Mouse (Mus musculus) spleen, postnatal 10 days (tissue): ENCODE results near the gene Rpp14.
"Not testable (repeated sequence)": the region's sequence is repeated elsewhere in the genome, so short reads cannot be mapped to it uniquely, and the experiment has no call there.

Experiments used
- DNase-seq, 2 experiments: peaks; one replicate each; pipeline ENCODE4 v3.0.0; 2021 to 2022; ENCODE audit warnings: low spot score in 2 of 2

Gene Rpp14

DNA sequence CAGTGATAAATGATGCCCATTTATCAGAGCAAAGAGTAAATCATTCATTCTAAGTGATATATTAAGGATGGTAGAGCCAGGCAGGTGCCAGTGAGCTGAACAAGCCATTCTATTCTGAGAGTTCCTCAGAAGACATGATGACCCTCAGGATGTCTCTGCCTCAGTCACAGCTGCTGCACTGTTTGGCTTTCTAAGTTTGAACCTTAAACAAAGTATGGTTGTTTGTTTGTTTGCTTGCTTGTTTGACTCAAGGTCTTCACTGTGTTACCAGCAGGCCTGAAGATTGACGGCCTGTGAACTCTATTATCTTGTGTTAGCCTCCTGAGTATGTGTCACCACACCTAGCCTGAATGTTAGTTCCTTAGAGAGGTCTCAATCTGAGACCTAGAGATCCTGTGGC, 34.6 kb downstream of the Rpp14 start:
- no peak for DNase-seq

DNA sequence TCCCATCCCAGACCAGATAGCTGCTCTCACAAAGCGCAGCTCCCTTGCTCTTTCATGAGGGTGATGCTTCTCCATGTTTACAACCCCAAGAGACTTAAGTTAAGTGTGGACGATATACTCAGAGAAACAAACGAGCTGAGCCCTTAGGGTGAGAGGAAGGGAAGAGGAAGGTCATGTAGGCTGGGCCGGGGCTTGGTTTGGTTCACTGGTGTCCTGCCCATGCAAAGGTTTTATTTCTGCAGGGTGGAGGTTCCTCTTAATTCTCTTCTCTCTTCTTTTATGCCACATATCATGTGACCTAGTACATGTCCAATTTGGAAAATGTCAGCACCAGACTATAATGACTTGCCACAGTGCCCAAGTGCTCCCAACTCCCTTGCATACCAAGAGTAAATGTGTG, 35.6 kb downstream of the Rpp14 start:
- peak in 1 of 2 experiments; percentile 40 for DNase-seq

DNA sequence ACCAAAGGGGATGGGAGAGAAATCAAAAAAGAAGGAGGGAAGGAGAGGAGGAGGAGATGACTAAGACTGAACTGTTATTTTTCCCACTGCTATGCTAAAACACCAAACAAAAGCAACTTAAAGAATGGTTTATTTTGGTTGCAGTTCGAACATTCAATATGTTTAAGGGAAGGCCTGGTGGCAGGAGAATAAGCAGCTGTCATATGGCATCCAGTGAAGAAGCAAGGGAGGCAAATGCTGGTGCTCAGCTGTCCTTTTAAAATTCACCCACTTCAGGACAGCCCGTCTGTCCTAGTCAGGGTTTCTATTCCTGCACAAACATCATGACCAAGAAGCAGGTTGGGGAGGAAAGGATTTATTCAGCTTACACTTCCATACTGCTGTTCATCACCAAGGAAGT, 37.2 kb downstream of the Rpp14 start:
- DNase-seq, result no peak

DNA sequence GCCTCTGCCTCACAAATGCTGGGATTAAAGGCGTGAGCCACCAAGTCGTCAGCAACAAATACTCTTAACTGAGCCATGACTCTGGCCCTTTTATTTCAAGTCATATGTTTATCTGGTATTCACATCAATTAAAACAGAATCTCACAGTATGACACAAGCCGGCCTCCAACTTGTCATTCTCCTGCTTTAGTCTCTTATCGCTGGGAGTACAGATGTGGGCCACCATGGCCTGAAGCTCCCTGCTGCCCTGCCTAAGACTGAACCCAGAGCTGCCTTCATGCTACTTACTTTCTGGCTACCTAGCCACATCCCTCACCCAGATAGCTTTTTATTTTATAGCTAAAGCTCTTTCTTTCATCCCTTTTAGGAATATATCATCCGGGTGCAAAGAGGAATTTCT, 39.3 kb downstream of the Rpp14 start:
- no peak for DNase-seq

DNA sequence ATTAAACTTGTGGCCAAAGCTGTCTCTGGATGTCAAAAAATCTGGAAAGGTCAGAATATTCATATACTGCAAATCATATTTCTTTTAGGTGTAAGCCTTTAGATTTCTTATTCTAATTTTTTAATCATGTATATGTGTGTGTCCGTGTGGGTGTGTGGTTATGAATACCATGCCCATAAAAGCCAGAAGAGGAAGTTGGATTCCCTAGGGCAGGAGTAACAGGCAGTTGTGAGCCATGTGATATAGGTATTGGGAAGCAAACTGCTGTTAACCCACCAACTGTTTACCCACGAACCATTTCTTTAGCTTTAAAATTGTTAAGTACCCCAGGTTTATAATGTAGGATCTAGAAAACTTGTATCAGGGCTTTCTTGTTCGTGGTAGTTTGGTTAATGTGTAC, 39.7 kb downstream of the Rpp14 start:
- DNase-seq, result no peak

DNA sequence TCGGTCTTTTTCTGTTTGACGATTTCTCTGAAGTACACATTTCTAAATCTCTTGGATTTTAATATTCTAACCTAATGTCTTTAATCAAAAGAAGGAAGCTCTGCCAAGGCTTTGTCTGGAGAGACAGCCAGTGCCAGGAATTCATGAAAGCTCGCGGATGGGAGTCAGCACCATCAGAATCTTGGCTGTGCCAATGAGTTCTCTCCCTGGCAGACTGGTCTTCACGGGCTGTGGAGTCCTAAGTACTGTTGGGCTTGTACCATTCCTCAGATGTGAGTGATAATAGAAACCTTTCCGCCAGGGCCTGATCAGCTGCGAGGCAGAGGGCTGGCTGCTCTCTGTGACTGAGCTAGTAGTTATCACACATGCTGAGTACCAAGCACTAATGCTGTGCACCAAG, 43.0 kb downstream of the Rpp14 start:
- DNase-seq, result no peak

DNA sequence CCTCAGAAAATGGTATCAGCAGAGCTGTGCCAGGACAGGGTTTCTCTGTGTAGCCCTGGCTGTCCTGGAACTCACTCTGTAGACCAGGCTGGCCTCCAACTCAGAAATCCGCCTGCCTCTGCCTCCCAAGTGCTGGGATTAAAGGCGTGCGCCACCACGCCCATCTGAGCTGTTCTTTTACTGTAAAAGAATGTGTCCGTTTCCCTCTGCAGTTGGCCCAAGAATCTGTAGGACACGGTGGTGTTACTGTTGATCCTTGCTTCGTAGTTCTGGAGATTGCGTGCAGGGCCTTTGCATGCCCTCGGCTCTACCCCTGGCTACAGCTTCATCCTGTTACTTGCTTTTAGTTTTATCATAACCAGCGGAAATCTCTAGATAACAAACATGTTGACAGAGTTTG, 43.4 kb downstream of the Rpp14 start:
- DNase-seq, result not testable (repeated sequence)

DNA sequence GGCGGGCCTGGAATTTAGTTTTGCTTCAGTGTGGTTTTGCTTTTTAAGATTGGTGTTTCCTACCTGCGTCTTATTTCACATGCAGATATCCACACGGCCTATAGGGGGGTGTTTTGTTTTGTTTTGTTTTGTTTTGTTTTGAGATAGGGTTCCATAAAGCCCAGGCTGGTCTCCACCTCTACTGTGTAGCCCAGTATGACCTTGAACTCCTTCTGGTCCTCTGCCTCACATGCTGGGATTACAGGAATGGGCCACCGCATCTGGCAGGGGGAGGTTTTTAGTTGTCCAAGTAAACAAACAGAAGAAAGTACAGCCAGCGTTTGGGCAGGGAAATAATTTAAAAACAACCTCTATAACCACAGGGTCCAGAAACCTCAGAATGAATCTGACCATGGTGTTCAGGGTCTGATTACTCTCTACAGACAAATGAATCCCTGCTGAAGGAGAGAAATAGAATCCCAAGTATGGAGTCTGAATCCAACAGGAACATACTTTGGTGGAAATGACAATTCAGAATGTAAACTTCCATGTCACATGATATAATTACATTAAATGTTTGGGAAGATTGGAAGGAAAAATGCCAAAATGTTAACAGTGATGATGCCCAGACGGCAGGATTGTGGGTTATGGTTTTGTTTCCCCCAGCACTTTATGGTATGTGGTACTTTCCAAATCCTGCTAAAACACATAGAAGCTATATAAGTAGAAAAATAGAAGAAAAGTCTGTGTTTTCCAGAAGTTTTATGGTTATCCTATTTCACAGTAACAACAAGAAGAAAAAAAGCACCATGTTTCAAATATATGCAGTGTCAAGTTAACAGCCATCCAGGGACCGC, 44.1 kb downstream of the Rpp14 start:
- no peak for DNase-seq

DNA sequence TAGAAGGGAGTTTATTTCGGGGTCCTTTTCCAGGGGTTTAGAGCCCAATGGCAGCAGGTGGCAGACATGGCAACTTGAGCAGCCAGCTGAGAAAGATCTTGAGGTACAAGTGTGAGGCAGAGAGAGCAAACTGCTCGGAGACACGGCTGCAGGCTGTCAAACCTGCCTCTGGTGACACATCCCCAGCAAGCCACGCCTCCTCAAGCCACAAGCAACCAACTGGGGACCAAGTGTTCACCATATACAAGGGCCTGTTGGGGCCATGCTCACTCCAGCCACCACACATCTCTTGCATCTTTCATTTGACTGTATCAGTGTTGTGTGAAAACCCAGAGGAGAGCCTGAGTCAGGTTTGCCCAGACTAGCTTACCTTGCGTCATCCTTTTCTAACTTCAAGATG, 47.8 kb downstream of the Rpp14 start:
- peak in 1 of 2 experiments; percentile 64 for DNase-seq

DNA sequence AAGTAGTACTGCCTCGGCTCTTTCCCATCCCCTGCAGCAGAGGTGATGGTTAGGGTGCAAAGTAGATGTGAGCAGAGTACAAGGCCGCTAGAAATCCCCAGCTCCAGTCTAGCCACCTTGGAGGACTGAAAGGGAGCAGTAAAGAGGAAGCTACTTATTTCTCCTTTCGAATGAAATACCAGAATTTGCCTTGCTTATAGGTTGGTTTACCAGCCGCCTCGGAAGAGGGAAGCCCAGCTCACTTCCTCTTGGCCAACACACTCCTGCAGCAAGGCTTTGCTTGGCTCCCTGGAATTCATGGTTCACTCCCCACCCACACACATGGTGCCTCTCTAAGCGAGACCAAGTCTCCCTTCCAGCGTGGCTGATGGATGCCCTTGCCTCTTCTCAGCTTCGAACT, 52.6 kb downstream of the Rpp14 start:
- no peak for DNase-seq

DNA sequence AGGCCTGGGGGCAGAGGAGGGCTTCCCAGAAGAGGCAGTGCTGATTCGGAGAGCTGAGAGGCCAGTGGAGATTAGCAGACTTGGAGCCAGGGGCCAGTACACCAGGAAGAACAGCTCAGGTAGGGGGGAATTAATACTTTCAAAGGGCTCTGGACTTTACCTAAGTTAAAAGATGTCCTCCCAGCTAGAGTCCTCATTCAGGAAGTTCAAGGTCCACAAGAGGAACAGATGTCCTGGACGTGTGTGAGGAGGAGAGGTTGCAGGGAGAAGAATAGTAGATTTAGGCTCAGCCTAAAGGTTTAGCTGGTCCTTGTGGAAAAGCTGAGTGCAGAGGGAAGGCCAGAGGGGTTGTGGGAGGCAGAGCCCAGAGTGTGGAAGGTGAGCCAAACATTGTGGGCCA, 54.1 kb downstream of the Rpp14 start:
- no peak for DNase-seq

DNA sequence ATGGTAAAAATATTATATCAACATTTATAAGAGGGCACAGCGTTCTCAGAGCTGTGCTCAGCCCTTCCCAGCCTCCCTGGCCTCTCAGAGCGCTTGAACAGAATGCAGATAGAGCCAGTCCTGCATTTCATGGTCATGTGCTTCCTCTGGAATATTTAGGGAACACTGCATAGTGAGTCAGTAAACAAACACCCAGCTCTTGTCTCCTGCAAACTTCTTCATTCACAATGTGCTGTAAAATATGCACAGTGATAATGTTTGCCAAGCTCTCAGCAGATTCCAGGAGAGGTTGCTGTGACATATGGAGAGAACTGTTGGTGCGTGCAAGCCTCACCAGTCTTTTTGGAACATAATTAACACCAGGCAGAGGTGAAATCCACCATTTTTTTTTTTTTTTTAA, 55.0 kb downstream of the Rpp14 start:
- DNase-seq, result no peak

DNA sequence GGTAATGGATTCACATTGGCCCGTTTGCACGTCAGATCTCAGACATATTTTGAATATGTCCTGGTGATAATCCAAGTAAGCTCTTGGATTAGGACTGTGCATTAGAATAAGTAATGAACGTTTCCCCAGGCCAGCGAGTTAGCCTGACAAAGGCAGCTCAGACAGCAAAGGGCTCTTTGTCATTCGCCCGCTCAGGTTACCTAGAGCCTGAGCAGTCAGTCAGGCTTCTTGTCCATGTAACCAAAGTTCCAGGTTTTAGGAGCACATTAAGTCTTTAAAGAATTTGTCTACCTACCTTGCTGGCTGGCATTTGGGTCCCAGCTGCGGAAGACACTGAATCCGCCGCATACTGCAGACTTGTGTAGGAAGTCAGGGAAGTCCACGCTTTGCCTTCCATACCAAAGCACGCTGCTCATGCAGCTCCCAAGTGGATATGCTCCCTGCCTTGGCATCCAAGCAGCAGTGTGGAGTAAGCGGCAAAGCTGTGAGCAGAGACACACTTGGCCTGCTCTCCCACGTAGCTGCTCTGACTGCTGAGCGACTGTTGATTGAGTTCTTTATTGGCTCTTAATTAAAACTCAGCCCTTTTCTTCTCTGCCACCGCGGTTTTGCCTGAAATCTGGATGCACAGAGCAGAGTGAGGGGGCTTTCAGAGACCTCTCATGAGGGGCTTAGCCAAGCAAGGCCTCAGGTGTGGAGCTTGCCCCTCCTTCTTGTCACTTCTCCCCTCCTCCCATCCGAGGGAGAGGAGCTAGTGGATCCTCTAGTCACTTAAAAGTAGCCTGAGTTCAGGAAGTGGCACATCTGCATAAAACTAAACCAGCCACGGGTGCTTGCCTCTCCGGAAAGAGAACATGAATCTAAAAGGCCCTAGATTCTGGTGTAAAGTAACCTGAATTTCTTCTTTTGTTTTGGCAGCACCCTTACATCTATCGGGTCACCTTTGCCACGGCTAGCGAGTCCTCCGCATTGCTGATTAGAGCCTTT, 59.9 kb downstream of the Rpp14 start:
- DNase-seq, result no peak

DNA sequence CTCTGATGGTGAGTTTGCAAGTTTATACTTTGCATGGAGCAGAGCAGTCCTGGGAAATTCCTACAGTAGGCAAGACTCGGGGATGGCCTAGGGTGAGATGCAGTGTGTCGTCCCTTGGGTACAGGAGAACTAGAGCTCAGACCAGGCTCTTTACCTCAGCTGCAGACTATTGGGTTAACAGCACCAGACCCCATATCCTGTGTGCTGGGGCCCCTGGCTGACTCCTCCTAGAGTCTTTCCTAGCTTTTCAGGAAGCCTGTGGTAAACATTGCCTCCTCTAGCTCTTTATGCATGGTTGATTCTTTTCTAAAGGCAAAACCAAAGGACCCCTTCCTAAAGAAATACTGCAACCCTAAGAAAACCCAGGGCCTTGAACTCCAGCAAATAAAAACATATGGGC, 61.0 kb downstream of the Rpp14 start:
- DNase-seq, result no peak
